Mouse (Mus musculus): ENCODE measurements around the gene Jsrp1. TPM values are rescaled to one million over a fixed set of nuclear protein-coding genes. Genes with fewer than 3 reads are reported as not detected.
A peak's percentile ranks its signal among the peaks of the same experiment; 100 is the strongest.

Gene Jsrp1
- polyA plus RNA-seq, 1 experiment from 2014 or later, result 0.83 TPM

MicroRNAs within 50 kb of the gene (microRNA counts, 519-probe panel; counts per million panel counts)
- microRNA mmu-miR-1982, result 470 counts per million, percentile 58 among the panel's probes with 10 or more counts

Small RNAs within 50 kb of the gene (microRNA-seq; reads per million reads assigned to microRNA genes)
- gene Mir1982, result 2.7 reads per million, percentile 2 among the genes with 10 or more reads in this experiment

Other genes with a start within 250 kb of the Jsrp1 start
- 7.1 and 8.1 TPM in 2 replicates for gene Klf16, start 236.2 kb downstream of the Jsrp1 start, polyA plus RNA-seq (2016; fragmentation: Nextera tagmentation; extraction: Ambion mirVana)
- 112 and 118 TPM in 2 replicates for gene Abhd17a, start 223.2 kb downstream of the Jsrp1 start, polyA plus RNA-seq (2016; fragmentation: Nextera tagmentation; extraction: Ambion mirVana)
- gene Scamp4, start 210.6 kb downstream of the Jsrp1 start, polyA plus RNA-seq (2016; fragmentation: Nextera tagmentation; extraction: Ambion mirVana), result 60.3 and 69.4 TPM in 2 replicates
- gene Adat3, start 210.6 kb downstream of the Jsrp1 start, polyA plus RNA-seq (2016; fragmentation: Nextera tagmentation; extraction: Ambion mirVana), result 4.8 and 5.5 TPM in 2 replicates
- gene Gm49322, start 207.5 kb downstream of the Jsrp1 start, polyA plus RNA-seq (2016; fragmentation: Nextera tagmentation; extraction: Ambion mirVana), result 5.2 and 5.3 TPM in 2 replicates
- 190 and 192 TPM in 2 replicates for gene Csnk1g2, start 190.7 kb downstream of the Jsrp1 start, polyA plus RNA-seq (2016; fragmentation: Nextera tagmentation; extraction: Ambion mirVana)
- 87.8 and 96.4 TPM in 2 replicates for gene Btbd2, start 156.4 kb downstream of the Jsrp1 start, polyA plus RNA-seq (2016; fragmentation: Nextera tagmentation; extraction: Ambion mirVana)
- gene Mknk2, start 135.4 kb downstream of the Jsrp1 start, polyA plus RNA-seq (2016; fragmentation: Nextera tagmentation; extraction: Ambion mirVana), result 88.1 and 90.3 TPM in 2 replicates
- gene Mob3a, start 111.5 kb downstream of the Jsrp1 start, polyA plus RNA-seq (2016; fragmentation: Nextera tagmentation; extraction: Ambion mirVana), result 56.5 and 62.9 TPM in 2 replicates
- 27.1 and 30.5 TPM in 2 replicates for gene Izumo4, start 111.3 kb downstream of the Jsrp1 start, polyA plus RNA-seq (2016; fragmentation: Nextera tagmentation; extraction: Ambion mirVana)
- 101 TPM in 2 replicates for gene Ap3d1, start 71.2 kb downstream of the Jsrp1 start, polyA plus RNA-seq (2016; fragmentation: Nextera tagmentation; extraction: Ambion mirVana)
- gene Dot1l, start 58.3 kb downstream of the Jsrp1 start, polyA plus RNA-seq (2016; fragmentation: Nextera tagmentation; extraction: Ambion mirVana), result 25.9 and 27.4 TPM in 2 replicates
- gene Sf3a2, start 15.3 kb downstream of the Jsrp1 start, polyA plus RNA-seq (2016; fragmentation: Nextera tagmentation; extraction: Ambion mirVana), result 65.3 and 71.8 TPM in 2 replicates
- 139 TPM in 2 replicates for gene Plekhj1, start 14.9 kb downstream of the Jsrp1 start, polyA plus RNA-seq (2016; fragmentation: Nextera tagmentation; extraction: Ambion mirVana)
- gene Amh, start 8.3 kb downstream of the Jsrp1 start, polyA plus RNA-seq (2016; fragmentation: Nextera tagmentation; extraction: Ambion mirVana), result not detected in 2 replicates
- 1,255 and 1,389 TPM in 2 replicates for gene Oaz1, start 13.2 kb upstream of the Jsrp1 start, polyA plus RNA-seq (2016; fragmentation: Nextera tagmentation; extraction: Ambion mirVana)
- 0.74 and 0.94 TPM in 2 replicates for gene Lingo3, start 30.5 kb upstream of the Jsrp1 start, polyA plus RNA-seq (2016; fragmentation: Nextera tagmentation; extraction: Ambion mirVana)
- 214 and 250 TPM in 2 replicates for gene Lsm7, start 41.7 kb upstream of the Jsrp1 start, polyA plus RNA-seq (2016; fragmentation: Nextera tagmentation; extraction: Ambion mirVana)
- gene Sppl2b, start 41.8 kb upstream of the Jsrp1 start, polyA plus RNA-seq (2016; fragmentation: Nextera tagmentation; extraction: Ambion mirVana), result 56.6 and 58.8 TPM in 2 replicates
- gene Tmprss9, start 58.4 kb upstream of the Jsrp1 start, polyA plus RNA-seq (2016; fragmentation: Nextera tagmentation; extraction: Ambion mirVana), result 0.08 TPM in 2 replicates
- gene Timm13, start 87.5 kb upstream of the Jsrp1 start, polyA plus RNA-seq (2016; fragmentation: Nextera tagmentation; extraction: Ambion mirVana), result 271 and 305 TPM in 2 replicates
- 56.8 and 57.9 TPM in 2 replicates for gene Lmnb2, start 104.7 kb upstream of the Jsrp1 start, polyA plus RNA-seq (2016; fragmentation: Nextera tagmentation; extraction: Ambion mirVana)
- gene Gadd45b, start 116.6 kb upstream of the Jsrp1 start, polyA plus RNA-seq (2016; fragmentation: Nextera tagmentation; extraction: Ambion mirVana), result 11.8 and 15.8 TPM in 2 replicates
- 10.1 and 10.7 TPM in 2 replicates for gene Gng7, start 201.4 kb upstream of the Jsrp1 start, polyA plus RNA-seq (2016; fragmentation: Nextera tagmentation; extraction: Ambion mirVana)
- gene Diras1, start 212.2 kb upstream of the Jsrp1 start, polyA plus RNA-seq (2016; fragmentation: Nextera tagmentation; extraction: Ambion mirVana), result 16.4 and 16.7 TPM in 2 replicates
- 33.8 and 37.0 TPM in 2 replicates for gene Slc39a3, start 223.9 kb upstream of the Jsrp1 start, polyA plus RNA-seq (2016; fragmentation: Nextera tagmentation; extraction: Ambion mirVana)
- 259 and 269 TPM in 2 replicates for gene Sgta, start 246.7 kb upstream of the Jsrp1 start, polyA plus RNA-seq (2016; fragmentation: Nextera tagmentation; extraction: Ambion mirVana)

Measured in hindbrain, embryonic 12.5 days (tissue).